Mouse (Mus musculus) layer of hippocampus, postnatal 14 days (tissue): ENCODE measurements around the gene Fam187b. TPM values are rescaled to one million over a fixed set of nuclear protein-coding genes. Genes with fewer than 3 reads are reported as not detected.

Experiments
- DNase-seq, 2 experiments: peaks; one replicate each; pipeline ENCODE4 v3.0.0; 2021 to 2022; ENCODE audit warnings: low spot score in 2 of 2, mixed read lengths in 1 of 2
- total RNA-seq, 2 experiments: library from RNA; stranded (reverse); gene quantifications; 2 replicates each; pipeline ENCODE4 v1.2.3; 2021

The Fam187b gene
- total RNA-seq, 2 experiments from 2014 or later, result 0.25 to 0.43 TPM

DNA sequence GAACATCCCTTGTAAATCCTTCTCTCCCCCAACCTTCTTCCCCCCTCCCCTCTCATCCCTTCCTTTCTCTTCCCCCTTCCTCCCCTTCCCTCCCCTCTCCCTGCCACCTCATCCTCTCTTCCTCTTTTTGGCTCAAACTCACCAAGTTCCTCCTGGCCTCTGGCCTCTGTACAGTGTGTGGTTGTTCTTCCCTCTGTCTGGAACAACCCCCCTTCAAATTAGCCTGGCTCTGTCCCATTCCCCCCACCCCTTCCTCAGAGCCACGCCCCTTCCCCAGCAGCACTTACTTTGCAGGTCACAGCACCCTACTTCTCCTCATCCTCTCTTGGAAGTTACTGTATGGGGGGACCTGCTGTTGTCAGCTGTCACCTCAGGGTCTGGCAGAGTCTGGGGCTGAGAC lies 34.6 kb downstream of the Fam187b start:
- DNase-seq, result no peak

DNA sequence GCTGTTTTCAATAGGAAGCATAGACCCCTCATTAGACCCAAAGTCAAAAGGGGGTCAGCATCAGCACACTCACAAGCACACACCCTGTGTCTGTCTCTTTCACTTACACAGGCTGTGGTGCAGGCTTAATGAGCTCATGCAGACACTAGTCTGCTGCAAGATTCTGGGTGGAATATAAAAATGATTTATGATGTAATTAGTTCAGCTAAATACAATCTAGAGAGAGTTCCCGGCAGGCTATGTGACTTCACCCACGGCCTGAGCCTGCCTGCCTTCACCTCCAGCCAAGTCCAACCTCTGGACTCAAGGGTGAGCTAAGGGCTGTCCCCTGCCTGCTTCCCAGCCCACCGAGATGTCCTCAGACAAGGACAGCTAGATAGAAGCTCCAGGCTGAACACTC lies 35.3 kb downstream of the Fam187b start:
- DNase-seq, result no peak

DNA sequence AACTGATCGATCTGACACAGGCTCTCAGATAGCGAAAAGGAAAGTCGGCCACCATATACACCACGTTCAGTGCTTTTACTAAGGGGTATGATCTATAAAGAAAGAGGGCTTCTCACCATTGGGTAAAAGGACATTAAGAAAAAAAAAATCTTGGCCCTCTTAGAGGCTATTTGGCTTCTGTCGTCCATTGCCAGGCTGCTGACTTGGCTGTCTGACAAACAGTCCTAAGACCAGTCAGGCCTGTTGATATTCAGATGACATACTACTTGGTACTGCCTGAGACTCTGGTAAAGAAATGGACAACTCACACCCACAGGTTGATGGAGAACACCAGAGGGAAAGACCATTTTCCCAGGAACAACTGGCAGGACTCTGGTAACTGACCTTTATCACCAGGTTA lies 39.4 kb downstream of the Fam187b start:
- no peak for DNase-seq

DNA sequence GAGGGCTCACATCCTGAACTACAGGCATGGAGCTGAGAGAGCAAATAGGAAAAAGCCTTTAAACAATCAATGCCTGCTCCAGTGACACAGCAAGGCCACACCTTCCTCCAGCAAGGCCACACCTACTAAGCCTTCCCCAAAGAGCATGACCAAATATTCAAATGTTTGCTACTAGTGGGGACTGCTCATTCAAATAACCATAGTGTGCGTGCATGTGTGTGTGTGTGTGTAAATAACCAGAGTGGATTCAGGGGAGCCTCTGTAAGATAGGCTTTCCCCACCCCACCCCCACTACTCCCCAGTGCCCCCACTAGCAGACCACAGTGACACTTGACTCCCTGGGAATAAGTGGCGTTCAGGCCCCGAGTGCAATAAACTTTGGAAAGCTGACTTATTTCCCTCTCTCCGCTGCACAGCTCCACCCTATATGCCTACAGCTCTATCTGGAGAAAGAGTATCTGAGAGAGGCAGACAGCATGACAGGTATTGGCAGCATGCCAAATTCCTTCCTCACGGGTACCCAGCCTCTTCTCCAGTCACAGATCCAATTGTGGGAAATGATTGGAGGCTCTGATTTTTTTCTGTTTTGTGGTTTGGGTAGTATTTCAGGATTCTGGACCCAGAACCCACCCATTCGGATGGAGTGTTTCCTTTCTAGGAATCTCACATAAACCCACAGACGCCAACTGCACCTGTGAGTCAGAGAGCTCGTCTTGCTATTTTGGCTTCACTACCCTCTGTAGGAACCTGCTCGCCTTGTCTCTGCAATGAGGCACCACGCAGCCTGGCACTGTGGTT lies 43.7 kb downstream of the Fam187b start:
- no peak for DNase-seq

DNA sequence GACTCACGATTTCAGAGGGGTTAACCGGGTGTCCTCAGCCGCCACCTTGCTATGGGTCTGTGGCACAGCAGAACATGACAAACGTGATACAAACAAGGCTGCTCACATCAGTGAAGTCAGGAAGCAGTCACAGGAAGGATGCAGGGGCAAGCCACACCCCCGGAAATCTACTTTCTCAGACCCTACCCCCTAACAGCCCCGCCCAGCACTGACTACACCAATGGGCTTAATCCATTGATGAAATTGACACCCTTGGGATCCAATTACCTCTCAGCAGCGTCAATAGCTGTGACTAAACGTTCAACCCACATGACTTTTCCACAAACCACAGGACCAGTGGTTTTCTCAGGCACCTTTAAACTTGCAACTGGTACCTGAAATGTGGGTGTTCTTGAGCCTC lies 55.0 kb downstream of the Fam187b start:
- DNase-seq, result no peak

DNA sequence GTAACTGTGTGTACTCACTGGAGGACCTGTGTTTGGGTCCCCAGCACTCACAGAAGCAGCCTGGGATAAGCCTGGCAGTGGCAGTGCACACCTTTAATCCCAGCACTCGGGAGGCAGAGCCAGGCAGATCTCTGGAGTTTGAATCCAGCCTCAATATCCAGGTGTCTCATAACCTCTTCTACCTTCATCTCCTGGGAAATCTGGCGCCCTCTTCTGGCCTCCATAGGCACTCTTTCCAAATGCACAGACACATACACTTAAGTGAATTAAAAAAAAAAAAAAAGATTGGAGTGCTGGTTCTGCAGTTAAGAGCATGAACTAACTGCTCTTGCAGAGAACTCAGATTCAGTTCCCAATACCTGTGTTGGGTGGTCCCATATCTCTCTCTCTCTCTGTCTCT lies 57.1 kb downstream of the Fam187b start:
- no peak for DNase-seq

DNA sequence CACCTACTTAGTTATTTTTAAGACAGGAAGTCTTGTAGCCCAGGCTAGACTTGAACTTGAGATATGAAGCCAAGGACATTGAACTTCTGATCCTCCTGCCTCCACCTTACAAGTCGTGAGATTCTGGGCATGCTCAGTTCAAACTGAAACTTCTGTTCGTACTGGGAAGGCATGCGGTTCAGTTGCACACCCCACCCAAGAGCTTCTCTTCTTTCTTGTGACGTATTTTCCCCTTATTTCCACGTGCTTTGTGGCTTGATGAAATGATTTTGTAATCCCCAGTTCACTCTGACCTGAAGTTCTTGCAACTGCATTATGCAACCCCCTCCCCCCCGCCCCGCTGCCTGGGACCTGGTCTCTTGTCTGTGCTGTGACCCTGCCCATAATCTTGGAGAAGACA lies 58.1 kb downstream of the Fam187b start:
- no peak for DNase-seq

DNA sequence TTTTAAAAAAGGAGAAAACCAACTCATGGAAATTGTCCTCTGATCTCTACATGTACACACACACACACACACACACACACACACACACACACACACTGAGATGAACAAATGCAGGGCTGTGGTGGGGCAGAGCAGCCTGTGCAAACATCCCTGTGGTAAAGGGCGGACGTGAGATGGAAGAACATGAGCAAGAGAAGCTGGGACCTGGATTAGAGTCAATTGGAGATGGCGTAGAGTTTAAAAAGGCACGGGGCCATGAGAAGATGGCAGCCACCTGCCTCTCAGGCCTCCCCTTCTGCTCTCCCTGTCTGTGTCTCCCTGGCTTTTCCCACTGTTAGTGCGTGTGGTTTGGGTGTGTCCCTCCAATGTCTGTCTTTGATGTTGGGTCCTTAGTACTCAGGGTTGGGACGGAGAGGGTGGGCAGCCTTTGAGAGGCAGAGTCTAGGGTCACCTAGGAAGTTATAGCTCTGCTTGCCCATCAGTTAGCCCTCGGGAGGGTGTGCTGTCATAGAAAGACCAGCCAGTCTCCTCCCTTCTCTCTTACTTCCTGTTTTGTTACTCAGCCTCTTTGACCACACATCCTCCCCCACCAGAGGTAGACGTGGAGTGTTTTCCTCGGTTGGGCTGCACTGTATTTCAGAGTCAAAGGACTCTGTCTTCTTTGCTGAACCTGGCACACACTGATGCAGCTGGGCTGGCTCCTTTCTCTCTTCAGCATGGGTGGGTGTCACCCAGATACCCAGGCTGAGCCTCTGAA lies 60.0 kb downstream of the Fam187b start:
- no peak for DNase-seq

DNA sequence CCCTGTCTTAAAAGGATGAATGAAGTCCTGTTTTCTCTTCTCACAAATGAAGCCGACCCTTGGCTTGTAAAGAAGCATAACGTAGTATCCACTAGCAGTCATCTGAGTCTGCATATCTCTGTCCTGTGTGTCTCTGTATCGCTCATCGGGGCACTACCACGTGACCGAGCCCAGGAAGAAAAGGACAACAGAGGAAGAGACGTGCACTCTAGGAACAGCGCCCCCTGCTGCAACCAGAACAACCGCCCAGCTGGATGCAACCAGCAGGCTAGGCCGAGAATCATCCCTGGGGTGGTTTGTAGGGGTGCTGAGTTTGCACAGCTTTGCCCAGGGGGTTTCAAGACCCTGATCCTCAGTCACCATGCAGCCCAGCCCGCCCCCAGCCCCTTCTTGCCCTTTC lies 61.2 kb downstream of the Fam187b start:
- no peak for DNase-seq

DNA sequence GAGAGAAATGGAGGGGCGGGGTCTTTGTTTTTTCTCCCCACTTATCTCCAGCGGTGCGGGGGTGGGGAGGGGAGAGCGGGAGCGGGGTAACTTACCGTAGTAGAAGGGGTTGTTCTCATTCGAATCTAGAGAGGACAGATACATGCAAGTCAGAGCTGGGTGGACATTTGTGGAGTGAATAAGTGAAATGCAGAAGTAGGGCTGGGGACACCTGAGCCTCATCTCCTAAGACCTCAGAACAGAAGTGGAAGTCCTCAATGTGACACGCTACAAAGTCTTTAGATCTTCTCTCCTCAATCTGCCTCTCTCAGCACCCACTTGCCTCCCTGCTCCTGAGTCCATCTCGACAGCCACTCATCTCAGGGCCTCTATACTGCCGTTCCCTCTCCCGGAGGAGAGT lies 61.7 kb downstream of the Fam187b start:
- no peak for DNase-seq

DNA sequence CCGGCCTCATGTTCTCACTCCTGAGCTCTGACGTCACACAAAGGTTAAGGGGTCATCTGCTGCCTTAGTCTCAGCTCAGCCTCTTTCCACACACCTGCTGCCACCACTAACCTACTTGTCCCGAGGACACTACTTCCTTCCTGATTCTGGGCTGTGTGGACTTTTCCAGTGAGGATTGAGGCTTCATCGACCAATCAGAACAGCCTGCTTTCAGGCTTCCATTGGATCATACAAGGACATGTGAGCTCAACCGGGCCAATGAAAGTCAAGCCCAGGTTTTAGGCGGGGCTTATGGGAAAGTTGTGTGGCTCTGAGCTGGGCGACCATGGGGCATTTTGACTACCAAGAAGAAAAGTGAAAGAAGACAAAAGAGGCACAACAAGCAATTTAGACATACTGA lies 63.3 kb downstream of the Fam187b start:
- DNase-seq, result no peak

DNA sequence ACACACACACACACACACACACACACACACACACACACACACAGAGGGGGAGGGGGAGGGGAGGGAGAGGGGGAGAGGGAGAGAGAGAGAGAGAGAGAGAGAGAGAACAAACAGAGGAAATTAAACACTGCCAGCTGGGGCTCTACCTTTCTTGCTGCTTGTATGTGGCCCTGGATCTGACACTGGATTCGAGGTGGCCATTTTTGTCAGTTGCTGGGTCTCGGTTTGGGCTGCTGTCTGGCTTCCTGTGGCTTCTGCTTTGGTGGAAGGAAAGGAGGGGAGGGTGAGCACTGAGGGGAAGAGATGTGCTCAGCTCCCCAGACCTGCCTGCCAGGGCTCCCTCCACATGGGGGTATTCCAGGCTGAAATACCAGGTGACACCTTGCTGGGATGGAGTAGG lies 64.1 kb downstream of the Fam187b start:
- DNase-seq, result no peak

DNA sequence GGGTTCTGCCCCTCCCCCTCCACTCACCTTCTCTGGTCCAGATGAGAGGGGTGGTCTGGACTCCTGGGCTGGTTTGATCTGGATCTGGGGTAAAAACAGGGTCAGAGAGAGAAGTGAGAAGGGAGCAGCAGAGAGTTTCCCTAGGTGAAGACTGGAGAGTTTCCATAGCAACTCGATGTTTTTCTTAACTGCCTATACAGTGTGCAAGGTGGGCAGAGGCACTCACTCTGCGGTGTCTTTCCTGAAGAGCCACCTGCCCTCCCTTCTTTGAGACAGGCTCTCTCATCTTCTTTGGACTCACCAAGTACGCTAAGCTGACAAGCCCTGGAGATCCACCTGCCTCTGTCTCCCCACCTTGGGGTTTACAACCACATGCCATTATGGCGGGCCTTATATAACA lies 65.4 kb downstream of the Fam187b start:
- no peak for DNase-seq

Other genes starting within 250 kb of the Fam187b start
- gene Tmem147, start 244.2 kb upstream of the Fam187b start, total RNA-seq, result 100 to 1,000 TPM; 127 to 143 TPM
- gene Gapdhs, start 230.1 kb upstream of the Fam187b start, total RNA-seq, result not detected
- 10 to 100 TPM in 1 of 2 experiments, 1 to 10 TPM in 1; 6.8 to 10.7 TPM for gene Sbsn, start 222.3 kb upstream of the Fam187b start, total RNA-seq
- gene Dmkn, start 210.0 kb upstream of the Fam187b start, total RNA-seq, result 1 to 10 TPM; 1.3 to 2.2 TPM
- not detected for gene Krtdap, start 185.9 kb upstream of the Fam187b start, total RNA-seq
- not detected for gene Ffar2, start 150.0 kb upstream of the Fam187b start, total RNA-seq
- gene Ffar3, start 117.6 kb upstream of the Fam187b start, total RNA-seq, result under 1 TPM; 0.24 to 0.32 TPM
- gene Ffar1, start 112.2 kb upstream of the Fam187b start, total RNA-seq, result not detected
- gene Cd22, start 93.4 kb upstream of the Fam187b start, total RNA-seq, result not detected
- 100 to 1,000 TPM; 306 to 317 TPM for gene Mag, start 58.9 kb upstream of the Fam187b start, total RNA-seq
- gene Hamp2, start 49.1 kb upstream of the Fam187b start, total RNA-seq, result not detected
- not detected for gene Hamp, start 29.8 kb upstream of the Fam187b start, total RNA-seq
- gene Usf2, start 17.0 kb upstream of the Fam187b start, total RNA-seq, result 100 to 1,000 TPM; 122 to 124 TPM
- gene Lsr, start 326 bp upstream of the Fam187b start, total RNA-seq, result 10 to 100 TPM in 1 of 2 experiments, 1 to 10 TPM in 1; 9.0 to 11.4 TPM
- gene Fxyd5, start 68.7 kb downstream of the Fam187b start, total RNA-seq, result 10 to 100 TPM; 32.1 to 32.4 TPM
- 100 to 1,000 TPM; 333 to 341 TPM for gene Fxyd7, start 77.7 kb downstream of the Fam187b start, total RNA-seq
- 100 to 1,000 TPM in 1 of 2 experiments, 10 to 100 TPM in 1; 62.6 to 118 TPM for gene Fxyd1, start 83.4 kb downstream of the Fam187b start, total RNA-seq
- 10 to 100 TPM; 21.8 to 23.3 TPM for gene Lgi4, start 85.6 kb downstream of the Fam187b start, total RNA-seq
- under 1 TPM; 0.55 to 0.72 TPM for gene Fxyd3, start 102.9 kb downstream of the Fam187b start, total RNA-seq
- gene Hpn, start 141.5 kb downstream of the Fam187b start, total RNA-seq, result 1 to 10 TPM; 2.8 to 3.1 TPM
- gene Scn1b, start 153.2 kb downstream of the Fam187b start, total RNA-seq, result 100 to 1,000 TPM; 430 to 445 TPM
- 100 to 1,000 TPM; 123 to 134 TPM for gene Gramd1a, start 182.1 kb downstream of the Fam187b start, total RNA-seq